Mouse (Mus musculus) MEL (cell line): Measurements from ENCODE around the gene Kap. TPM values are rescaled to one million over a fixed set of nuclear protein-coding genes. Genes with fewer than 3 reads are reported as not detected.
"Not testable (repeated sequence)": the region's sequence is repeated elsewhere in the genome, so short reads cannot be mapped to it uniquely, and the experiment has no call there.

Source experiments
- DNase-seq: peaks from one replicate; pipeline ENCODE4 v3.0.0; 2011; ENCODE audit warnings: low read depth, low spot score
- H3K27ac ChIP-seq: 2 replicates; pipeline ENCODE4 v1.5.1; 2012; ENCODE audit warnings: low read depth, mild to moderate bottlenecking, control low read depth, low read length, moderate library complexity; ENCODE audit not compliant: control insufficient read depth
- H3K27me3 ChIP-seq, 2 experiments: fragments of 150-350 bp in 1 of 2; sonication (generic) in 1 of 2; 2 replicates each; pipeline ENCODE4 v1.6.1; 2012; ENCODE audit warnings: low read length in 2 of 2, mild to moderate bottlenecking in 2 of 2, improper control_type of control experiment in 1 of 2, moderate library complexity in 1 of 2; ENCODE audit not compliant: insufficient read depth in 2 of 2, control insufficient read depth in 1 of 2
- H3K36me3 ChIP-seq, 2 experiments: 2 replicates each; pipeline ENCODE4 v1.6.1; 2012 to 2014; ENCODE audit warnings: low read length in 2 of 2, improper control_type of control experiment in 1 of 2, inconsistent platforms in 1 of 2, mild to moderate bottlenecking in 1 of 2; ENCODE audit not compliant: insufficient read depth in 2 of 2, control insufficient read depth in 1 of 2
- H3K4me1 ChIP-seq, 2 experiments: fragments of 150-350 bp in 1 of 2; sonication (generic) in 1 of 2; 2 replicates each; pipeline ENCODE4 v1.6.1; 2012; ENCODE audit warnings: low read length in 2 of 2, improper control_type of control experiment in 1 of 2, mild to moderate bottlenecking in 1 of 2; ENCODE audit not compliant: insufficient read depth in 2 of 2, control insufficient read depth in 1 of 2
- H3K4me3 ChIP-seq, 2 experiments: fragments of 150-350 bp in 1 of 2; sonication (generic) in 1 of 2; 2 replicates each; pipeline ENCODE4 v1.5.1; 2012; ENCODE audit warnings: low read depth in 2 of 2, low read length in 2 of 2, mild to moderate bottlenecking in 2 of 2, moderate library complexity in 2 of 2, control low read depth in 1 of 2, improper control_type of control experiment in 1 of 2; ENCODE audit not compliant: control insufficient read depth in 1 of 2, insufficient read depth in 1 of 2
- H3K79me2 ChIP-seq: 2 replicates; pipeline ENCODE4 v1.6.1; 2012; ENCODE audit warnings: mild to moderate bottlenecking, low read length, moderate library complexity; ENCODE audit not compliant: control insufficient read depth, poor library complexity, insufficient read depth
- H3K9ac ChIP-seq: 2 replicates; pipeline ENCODE4 v1.6.1; 2012; ENCODE audit warnings: low read depth, mild to moderate bottlenecking, control low read depth, low read length, moderate library complexity; ENCODE audit not compliant: control insufficient read depth, poor library complexity, severe bottlenecking
- H3K9me3 ChIP-seq: fragments of 150-350 bp; sonication (generic); replicated peaks from 2 replicates; pipeline ENCODE4 v1.6.1; 2012; ENCODE audit warnings: mild to moderate bottlenecking, low read length, improper control_type of control experiment, moderate library complexity; ENCODE audit not compliant: insufficient read depth
- BHLHE40 ChIP-seq: IDR thresholded peaks from 2 replicates; pipeline ENCODE4 v1.6.1; 2012; ENCODE audit warnings: low read depth, mild to moderate bottlenecking, inconsistent platforms, low read length, improper control_type of control experiment, borderline replicate concordance
- CHD2 ChIP-seq: IDR thresholded peaks from 2 replicates; pipeline ENCODE4 v1.6.1; 2011; ENCODE audit warnings: low read length, improper control_type of control experiment
- ELF1 ChIP-seq: IDR thresholded peaks from 2 replicates; pipeline ENCODE4 v1.6.1; 2014; ENCODE audit warnings: low read depth, mild to moderate bottlenecking, inconsistent platforms, low read length, improper control_type of control experiment, moderate library complexity
- HCFC1 ChIP-seq: IDR thresholded peaks from 2 replicates; pipeline ENCODE4 v1.6.1; 2012; ENCODE audit warnings: low read depth, mild to moderate bottlenecking, inconsistent platforms, low read length, improper control_type of control experiment, moderate library complexity
- JUND ChIP-seq: IDR thresholded peaks from 2 replicates; pipeline ENCODE4 v1.6.1; 2011; ENCODE audit warnings: low read depth, mild to moderate bottlenecking, improper control_type of control experiment, low read length
- MAFK ChIP-seq: IDR thresholded peaks from 2 replicates; pipeline ENCODE4 v1.6.1; 2011; ENCODE audit warnings: low read depth, mild to moderate bottlenecking, low read length, improper control_type of control experiment, borderline replicate concordance
- MAX ChIP-seq: IDR thresholded peaks from 2 replicates; pipeline ENCODE4 v1.6.1; 2011; ENCODE audit warnings: low read length, improper control_type of control experiment
- MEF2A ChIP-seq: IDR thresholded peaks from 2 replicates; pipeline ENCODE4 v1.6.1; 2014; ENCODE audit warnings: low read depth, mild to moderate bottlenecking, inconsistent platforms, low read length, improper control_type of control experiment; ENCODE audit not compliant: poor library complexity, insufficient replicate concordance, severe bottlenecking; ENCODE audit errors: extremely low read depth
- MXI1 ChIP-seq: IDR thresholded peaks from 2 replicates; pipeline ENCODE4 v1.6.1; 2011; ENCODE audit warnings: mild to moderate bottlenecking, low read depth, low read length, improper control_type of control experiment
- POLR2A ChIP-seq, 2 experiments: IDR thresholded peaks; 2 replicates each; pipeline ENCODE4 v1.6.1; 2011 to 2012; ENCODE audit warnings: low read length in 2 of 2, mild to moderate bottlenecking in 2 of 2, control low read depth in 1 of 2, improper control_type of control experiment in 1 of 2, low read depth in 1 of 2, moderate library complexity in 1 of 2; ENCODE audit not compliant: control insufficient read depth in 1 of 2, insufficient read depth in 1 of 2, poor library complexity in 1 of 2
- RCOR1 ChIP-seq: IDR thresholded peaks from 2 replicates; pipeline ENCODE4 v1.6.1; 2012; ENCODE audit warnings: low read depth, mild to moderate bottlenecking, inconsistent platforms, low read length, improper control_type of control experiment
- SIN3A ChIP-seq: IDR thresholded peaks from 2 replicates; pipeline ENCODE4 v1.6.1; 2012; ENCODE audit warnings: low read length, improper control_type of control experiment, inconsistent platforms
- SMC3 ChIP-seq: IDR thresholded peaks from 2 replicates; pipeline ENCODE4 v1.6.1; 2011; ENCODE audit warnings: low read depth, low read length, improper control_type of control experiment
- TAL1 ChIP-seq: IDR thresholded peaks from 2 replicates; pipeline ENCODE4 v1.6.1; 2012; ENCODE audit warnings: mild to moderate bottlenecking, inconsistent platforms, low read length, moderate library complexity, mixed read lengths
- TBP ChIP-seq: IDR thresholded peaks from 2 replicates; pipeline ENCODE4 v1.8.0; 2011; ENCODE audit warnings: low read depth, low read length, improper control_type of control experiment
- ZKSCAN1 ChIP-seq: IDR thresholded peaks from 2 replicates; pipeline ENCODE4 v1.6.1; 2012; ENCODE audit warnings: low read depth, mild to moderate bottlenecking, inconsistent platforms, low read length, improper control_type of control experiment, moderate library complexity
- ZMIZ1 ChIP-seq: IDR thresholded peaks from 2 replicates; pipeline ENCODE4 v1.6.1; 2012; ENCODE audit warnings: low read depth, mild to moderate bottlenecking, inconsistent platforms, low read length, improper control_type of control experiment, moderate library complexity
- ZNF384 ChIP-seq: IDR thresholded peaks from 2 replicates; pipeline ENCODE4 v1.6.1; 2012; ENCODE audit warnings: low read depth, mild to moderate bottlenecking, inconsistent platforms, low read length, improper control_type of control experiment
- polyA plus RNA-seq, 2 experiments: library from polyadenylated mRNA; stranded (reverse) in 1 of 2; unstranded in 1 of 2; fragments of >175 nt in 1 of 2; fragments of >200 nt in 1 of 2; gene quantifications; 2 replicates each; pipeline versions ENCODE4 v1.2.1 to v1.2.4; 2012; ENCODE audit warnings: low replicate concordance in 2 of 2, low read depth in 1 of 2; ENCODE audit not compliant: insufficient read length in 2 of 2, insufficient read depth in 1 of 2, missing spikeins in 1 of 2
- total RNA-seq: library from RNA; depleted of rRNA; stranded (reverse); fragments of 300-350 nt; gene quantifications from 2 replicates; pipeline ENCODE4 v1.2.3, GENCODE M21; 2012

The Kap gene
- total and polyA plus RNA-seq, 3 experiments, result not detected

DNA sequence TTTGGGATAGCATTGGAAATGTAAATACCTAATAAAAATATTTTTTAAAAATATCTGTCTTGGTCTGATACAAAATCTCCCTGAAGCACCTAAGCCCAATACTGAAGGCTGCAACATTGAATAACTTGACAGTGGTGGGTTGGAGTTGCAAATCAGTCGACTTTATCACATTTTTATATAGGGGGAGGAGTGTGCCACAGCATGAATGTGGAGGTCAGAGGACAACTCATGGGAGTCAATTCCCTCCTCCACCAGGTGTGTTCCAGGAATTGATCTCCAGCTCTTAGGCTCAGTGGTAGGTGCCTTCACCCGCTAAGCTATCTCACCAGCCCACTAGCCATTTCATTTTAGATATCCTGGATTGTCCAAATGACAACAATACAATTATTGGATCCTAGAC is 4.2 kb downstream of the Kap start:
- Histone ChIP-seq H3K36me3 (no peaks in the 10 kb centered on the region), H3K9me3 (no peaks in the 10 kb centered on the region), H3K9ac (no peak overlapping the region), H3K79me2 (no peaks in the 10 kb centered on the region), H3K27ac (no peak overlapping the region), H3K27me3 (no peaks in the 10 kb centered on the region; a peak in 1 of 4 replicates), H3K4me3 (no peak overlapping the region), H3K4me1 (no peaks in the 10 kb centered on the region)
- DNase-seq, result no peak
- TF ChIP-seq SIN3A (no peak), MAFK (no peak), ZKSCAN1 (no peak), ELF1 (no peak), TBP (no peak), BHLHE40 (no peak), MXI1 (no peak), MEF2A (no peak), POLR2A (IDR thresholded peaks at IDR 0.05; ENCODE audit: control insufficient read depth in 1 of 2, insufficient read depth in 1 of 2, low read depth in 1 of 2, low read length in 2 of 2, poor library complexity in 1 of 2) (no peak), ZMIZ1 (no peak), CHD2 (no peak), SMC3 (no peak), HCFC1 (no peak), ZNF384 (no peak), TAL1 (no peak), JUND (no peak), MAX (no peak), RCOR1 (no peak)

DNA sequence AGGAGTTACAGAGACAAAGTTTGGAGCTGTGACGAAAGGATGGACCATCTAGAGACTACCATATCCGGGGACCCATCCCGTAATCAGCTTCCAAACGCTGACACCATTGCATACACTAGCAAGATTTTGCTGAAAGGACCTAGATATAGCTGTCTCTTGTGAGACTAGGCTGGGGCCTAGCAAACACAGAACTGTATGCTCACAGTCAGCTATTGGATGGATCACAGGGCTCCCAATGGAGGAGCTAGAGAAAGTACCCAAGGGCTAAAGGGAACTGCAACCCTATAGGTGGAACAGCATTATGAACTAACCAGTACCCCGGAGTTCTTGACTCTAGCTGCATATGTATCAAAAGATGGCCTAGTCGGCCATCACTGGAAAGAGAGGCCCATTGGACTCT is 4.7 kb downstream of the Kap start:
- H3K36me3 ChIP-seq, H3K27ac ChIP-seq, H3K27me3 ChIP-seq, H3K9ac ChIP-seq, H3K4me1 ChIP-seq, H3K79me2 ChIP-seq, DNase-seq, H3K4me3 ChIP-seq, H3K9me3 ChIP-seq: not testable (repeated sequence)

DNA sequence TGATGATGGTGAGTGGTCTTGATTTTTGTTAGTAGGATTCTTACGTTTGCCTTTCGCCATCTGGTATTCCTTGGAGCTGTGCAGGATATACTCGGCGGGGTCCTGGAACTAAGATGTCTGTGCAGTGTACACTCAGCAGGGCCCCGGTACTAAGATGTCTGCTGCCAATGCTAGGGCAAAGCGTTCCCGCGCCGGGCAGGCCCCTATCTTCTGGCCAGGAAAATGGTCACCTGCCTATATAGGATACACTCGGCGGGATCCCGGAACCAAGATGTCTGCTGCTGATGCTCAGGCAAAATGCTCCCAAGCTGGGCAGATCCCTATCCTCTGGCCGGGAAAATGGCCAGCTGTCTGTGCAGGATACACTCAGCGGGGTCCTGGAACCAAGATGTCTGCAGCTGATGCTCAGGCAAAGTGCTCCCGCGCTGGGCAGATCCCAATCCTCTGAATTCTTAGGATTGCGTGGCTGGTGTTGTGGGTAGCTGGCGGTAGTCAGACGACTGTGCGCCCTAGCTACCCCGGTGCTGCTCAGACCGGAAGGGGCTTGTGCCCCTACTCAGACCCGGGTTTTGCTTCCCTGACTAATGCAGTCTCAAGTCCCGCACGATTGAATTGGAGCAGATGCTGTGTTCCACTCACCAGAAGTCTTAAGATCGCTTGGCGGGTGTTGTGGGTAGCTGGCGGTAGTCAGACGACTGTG is 15.1 kb downstream of the Kap start:
- not testable (repeated sequence) for H3K27ac ChIP-seq, DNase-seq, H3K4me3 ChIP-seq, H3K27me3 ChIP-seq, H3K9me3 ChIP-seq, H3K79me2 ChIP-seq, H3K4me1 ChIP-seq, H3K36me3 ChIP-seq, H3K9ac ChIP-seq
